Mouse (Mus musculus) midbrain, embryonic 14.5 days (tissue): ENCODE data around the gene Plch1. TPM values are rescaled to one million over a fixed set of nuclear protein-coding genes. Genes with fewer than 3 reads are reported as not detected.

Experiments
- ATAC-seq: fragments of 200-750 bp; cut with Nextera tagmentation; 2 replicates; pipeline ENCODE4 v1.8.0; 2017; ENCODE audit warnings: moderate number of reproducible peaks, moderate library complexity; ENCODE audit not compliant: low FRiP score, low TSS enrichment
- DNase-seq: peaks from one replicate; pipeline ENCODE4 v3.0.0-alpha.2; 2015
- H3K27ac ChIP-seq: fragments of 300-500 bp; sonication (generic); replicated peaks from 2 replicates; pipeline ENCODE4 v1.5.1; 2014; ENCODE audit warnings: mild to moderate bottlenecking, low read depth, low read length, moderate library complexity
- H3K27me3 ChIP-seq: fragments of 300-500 bp; sonication (generic); 2 replicates; pipeline ENCODE4 v1.6.1; 2014; ENCODE audit warnings: low read length, control low read depth, mixed read lengths; ENCODE audit not compliant: control insufficient read depth, insufficient read depth
- H3K36me3 ChIP-seq: fragments of 300-500 bp; sonication (generic); 2 replicates; pipeline ENCODE4 v1.6.1; 2014; ENCODE audit warnings: low read length, control low read depth; ENCODE audit not compliant: control insufficient read depth, insufficient read depth
- H3K4me1 ChIP-seq: fragments of 300-500 bp; sonication (generic); 2 replicates; pipeline ENCODE4 v1.6.1; 2014; ENCODE audit warnings: mild to moderate bottlenecking, antibody characterized with exemption, low read length, control low read depth; ENCODE audit not compliant: control insufficient read depth, insufficient read depth
- H3K4me2 ChIP-seq: fragments of 300-500 bp; sonication (generic); 2 replicates; pipeline ENCODE4 v1.6.1; 2014; ENCODE audit warnings: mild to moderate bottlenecking, low read length, moderate library complexity
- H3K4me3 ChIP-seq: fragments of 300-500 bp; sonication (generic); replicated peaks from 2 replicates; pipeline ENCODE4 v1.5.1; 2014; ENCODE audit warnings: low read depth, low read length
- H3K9ac ChIP-seq: fragments of 300-500 bp; sonication (generic); replicated peaks from 2 replicates; pipeline ENCODE4 v1.6.1; 2014; ENCODE audit warnings: mild to moderate bottlenecking, low read length, moderate library complexity
- H3K9me3 ChIP-seq: fragments of 300-500 bp; sonication (generic); 2 replicates; pipeline ENCODE4 v1.6.1; 2016; ENCODE audit warnings: low read length, control low read depth, mixed read lengths; ENCODE audit not compliant: control insufficient read depth
- WGBS: fragments of 180-500 bp; shearing (Covaris S2); extraction: QIAGEN DNeasy Blood & Tissue Kit; methylation state at CpG from one replicate; pipeline ENCODE4 v1.1.7; 2014; 5-methylcytosine and 5-hydroxymethylcytosine counted together
- polyA plus RNA-seq: library from polyadenylated mRNA; unstranded; fragments of >200 nt; fragmentation: Nextera tagmentation; extraction: Ambion mirVana; gene quantifications from 2 replicates; pipeline ENCODE4 v1.2.1, GENCODE M21; 2014

The Plch1 gene
- polyA plus RNA-seq, 1 experiment from 2014 or later = 23.3 TPM

- Histone ChIP-seq H3K36me3 (0 out of 2 replicates have a peak, but pooled peaks cover 5% of the 10 kb centered on the region), H3K9ac (no peak overlapping the region), H3K27ac (peak overlapping the region; percentile 70), H3K27me3 (no peaks in the 10 kb centered on the region), H3K4me3 (no peak overlapping the region), H3K4me1 (peaks cover 8% of the 10 kb centered on the region), H3K4me2 (no peak overlapping the region), H3K9me3 (no peaks in the 10 kb centered on the region)
- ATAC-seq = no peak
- whole genome bisulfite sequencing = 54% methylated on average over 4 of the region's 4 CpGs
- DNase-seq = peak; percentile 45
Observed at GRCm38 (mm10) chr3:63726667-63727342, 172.5 kb downstream of the Plch1 start.

- Histone ChIP-seq H3K9me3 (no peaks in the 10 kb centered on the region), H3K36me3 (peaks cover 15% of the 10 kb centered on the region), H3K27ac (no peak overlapping the region), H3K27me3 (no peaks in the 10 kb centered on the region), H3K4me1 (no peaks in the 10 kb centered on the region), H3K9ac (no peak overlapping the region), H3K4me2 (no peak overlapping the region), H3K4me3 (no peak overlapping the region)
- WGBS = 94% methylated on average over 2 of the region's 2 CpGs
- ATAC-seq (no peak), DNase-seq (no peak)
Observed at GRCm38 (mm10) chr3:63693694-63694093, 205.6 kb downstream of the Plch1 start.

GRCm38 (mm10) chr3:63692727-63693126 is 206.5 kb downstream of the Plch1 start:
- peak; percentile 6 for DNase-seq

GRCm38 (mm10) chr3:63668779-63669178 is 230.5 kb downstream of the Plch1 start:
- DNase-seq (no peak), ATAC-seq (no peak)
- 69% methylated on average over 4 of the region's 4 CpGs for WGBS
- H3K9me3 ChIP-seq = no peaks in the 10 kb centered on the region
- no peaks in the 10 kb centered on the region for H3K36me3 ChIP-seq
- no peak overlapping the region for H3K27ac ChIP-seq
- no peak overlapping the region for H3K4me2 ChIP-seq
- no peaks in the 10 kb centered on the region for H3K4me1 ChIP-seq
- H3K9ac ChIP-seq = no peak overlapping the region
- H3K27me3 ChIP-seq = no peaks in the 10 kb centered on the region
- H3K4me3 ChIP-seq = no peak overlapping the region

More at GRCm38 (mm10) chr3:63692727-63693126, 206.5 kb downstream of the Plch1 start:
- no peak overlapping the region for H3K4me3 ChIP-seq
- 75% methylated on average over 4 of the region's 4 CpGs for WGBS
- no peaks in the 10 kb centered on the region for H3K4me1 ChIP-seq
- no peak overlapping the region for H3K27ac ChIP-seq
- no peak for ATAC-seq
- H3K36me3 ChIP-seq = peaks cover 5% of the 10 kb centered on the region
- H3K27me3 ChIP-seq = no peaks in the 10 kb centered on the region
- no peaks in the 10 kb centered on the region for H3K9me3 ChIP-seq
- H3K4me2 ChIP-seq = no peak overlapping the region
- no peak overlapping the region for H3K9ac ChIP-seq

- Histone ChIP-seq H3K4me1 (no peaks in the 10 kb centered on the region), H3K9ac (no peak overlapping the region), H3K9me3 (no peaks in the 10 kb centered on the region), H3K4me3 (no peak overlapping the region), H3K4me2 (no peak overlapping the region), H3K27me3 (no peaks in the 10 kb centered on the region), H3K36me3 (no peaks in the 10 kb centered on the region), H3K27ac (no peak overlapping the region)
- no peak for ATAC-seq
- DNase-seq = no peak
- WGBS = 81% methylated on average over 3 of the region's 3 CpGs
Observed at GRCm38 (mm10) chr3:63665307-63665706, 234.0 kb downstream of the Plch1 start.

GRCm38 (mm10) chr3:63664575-63665243 is 234.6 kb downstream of the Plch1 start:
- Histone ChIP-seq H3K9ac (no peak overlapping the region), H3K27me3 (no peaks in the 10 kb centered on the region), H3K4me3 (no peak overlapping the region), H3K4me1 (no peaks in the 10 kb centered on the region), H3K4me2 (no peak overlapping the region), H3K36me3 (no peaks in the 10 kb centered on the region), H3K27ac (no peak overlapping the region), H3K9me3 (no peaks in the 10 kb centered on the region)
- WGBS = 65% methylated on average over 6 of the region's 6 CpGs
- DNase-seq = peak; percentile 13
- ATAC-seq = no peak

Other genes with a start within 250 kb of the Plch1 start
- gene E130311K13Rik, start 30.0 kb upstream of the Plch1 start, polyA plus RNA-seq = 5.6 TPM in 2 replicates
- 19.9 and 20.4 TPM in 2 replicates for gene Slc33a1, start 65.3 kb upstream of the Plch1 start, polyA plus RNA-seq
- gene Gmps, start 76.6 kb upstream of the Plch1 start, polyA plus RNA-seq = 48.3 and 60.7 TPM in 2 replicates
- gene Vmn2r1, start 182.1 kb upstream of the Plch1 start, polyA plus RNA-seq = 0.08 and 0.16 TPM in 2 replicates
- 0.08 TPM in 1 of 2 replicates, not detected in the other for gene Vmn2r2, start 242.5 kb upstream of the Plch1 start, polyA plus RNA-seq